Mouse (Mus musculus): ENCODE data around the gene Ly6g6f.

The Ly6g6f gene

GRCm38 (mm10) chr17:35032323-35032870, 53.0 kb downstream of the Ly6g6f start:
- no peak for DNase-seq (ENCODE audit: extremely low read depth, insufficient read length, low spot score)

GRCm38 (mm10) chr17:35031880-35032279, 53.5 kb downstream of the Ly6g6f start:
- no peak for DNase-seq (ENCODE audit: extremely low read depth, insufficient read length, low spot score)

GRCm38 (mm10) chr17:35031272-35031671, 54.1 kb downstream of the Ly6g6f start:
- DNase-seq (ENCODE audit: extremely low read depth, insufficient read length, low spot score), result no peak

All from 3134 (cell line).